Mouse (Mus musculus) olfactory bulb, adult 2 months (tissue): Measurements from ENCODE around the gene Arhgap23.

Experiments used
- CTCF ChIP-seq: fragments of 200-500 bp; IDR thresholded peaks from 2 replicates; pipeline ENCODE4 v1.5.1; 2012; ENCODE audit warnings: low read depth, mild to moderate bottlenecking, low read length, moderate library complexity; ENCODE audit not compliant: insufficient read depth
- POLR2A ChIP-seq: fragments of 200-500 bp; IDR thresholded peaks from 2 replicates; pipeline ENCODE4 v1.6.1; 2012; ENCODE audit warnings: mild to moderate bottlenecking, low read depth, low read length, moderate library complexity; ENCODE audit not compliant: insufficient read depth

DNA sequence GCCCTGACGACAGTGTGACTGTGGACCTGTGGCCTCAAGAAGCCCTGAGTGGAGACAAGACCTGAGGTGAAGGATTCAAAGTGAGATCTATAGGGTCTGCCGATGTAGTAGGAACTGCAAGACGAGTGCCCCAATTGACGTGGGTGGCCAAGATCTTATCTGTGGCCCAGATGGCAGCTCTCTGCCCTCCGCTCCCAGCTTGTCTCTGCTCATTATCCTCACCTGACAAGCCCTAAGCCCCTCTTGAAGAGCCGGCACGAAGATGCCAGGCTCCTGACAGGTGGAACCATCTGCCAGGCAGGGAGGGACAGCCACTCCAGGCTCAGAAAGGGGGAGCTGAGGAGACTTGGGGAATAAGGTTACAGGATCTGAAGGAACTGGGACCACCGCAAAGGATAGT lies 117.0 kb downstream of the Arhgap23 start:
- no peak for TF ChIP-seq CTCF
- TF ChIP-seq POLR2A = no peak
